Mouse (Mus musculus) cerebellum, adult 9-11 months (tissue): ENCODE measurements around the gene Tmem108.

Experiments used
- DNase-seq: peaks from one replicate; pipeline ENCODE4 v3.0.0; 2022

Tmem108 gene

GRCm38 (mm10) chr9:103626156-103626555 is 135.5 kb downstream of the Tmem108 start:
- DNase-seq = peak; percentile 43

GRCm38 (mm10) chr9:103624649-103625048 is 137.0 kb downstream of the Tmem108 start:
- DNase-seq = peak; percentile 80

GRCm38 (mm10) chr9:103623560-103624316 is 137.9 kb downstream of the Tmem108 start:
- peak; percentile 39 for DNase-seq

- DNase-seq = no peak
Observed at GRCm38 (mm10) chr9:103622988-103623387, 138.6 kb downstream of the Tmem108 start.

- DNase-seq = no peak
Observed at GRCm38 (mm10) chr9:103621870-103622269, 139.8 kb downstream of the Tmem108 start.

GRCm38 (mm10) chr9:103620517-103621212 is 141.0 kb downstream of the Tmem108 start:
- DNase-seq = no peak

GRCm38 (mm10) chr9:103614260-103614659 is 147.4 kb downstream of the Tmem108 start:
- DNase-seq = no peak

- DNase-seq = no peak
Observed at GRCm38 (mm10) chr9:103608161-103609058, 153.2 kb downstream of the Tmem108 start.

GRCm38 (mm10) chr9:103606056-103606455 is 155.6 kb downstream of the Tmem108 start:
- no peak for DNase-seq

- no peak for DNase-seq
Observed at GRCm38 (mm10) chr9:103603792-103604191, 157.8 kb downstream of the Tmem108 start.

GRCm38 (mm10) chr9:103601878-103602277 is 159.8 kb downstream of the Tmem108 start:
- no peak for DNase-seq

GRCm38 (mm10) chr9:103600834-103601233 is 160.8 kb downstream of the Tmem108 start:
- DNase-seq = no peak

- no peak for DNase-seq
Observed at GRCm38 (mm10) chr9:103599908-103600307, 161.7 kb downstream of the Tmem108 start.

GRCm38 (mm10) chr9:103597861-103598260 is 163.8 kb downstream of the Tmem108 start:
- DNase-seq = no peak

GRCm38 (mm10) chr9:103595190-103595837 is 166.3 kb downstream of the Tmem108 start:
- DNase-seq = peak; percentile 53

- DNase-seq = no peak
Observed at GRCm38 (mm10) chr9:103594423-103595189, 167.0 kb downstream of the Tmem108 start.

- DNase-seq = no peak
Observed at GRCm38 (mm10) chr9:103593079-103593478, 168.6 kb downstream of the Tmem108 start.

- peak; percentile 70 for DNase-seq
Observed at GRCm38 (mm10) chr9:103591962-103592361, 169.7 kb downstream of the Tmem108 start.

GRCm38 (mm10) chr9:103590801-103591200 is 170.8 kb downstream of the Tmem108 start:
- DNase-seq = peak; percentile 76

- no peak for DNase-seq
Observed at GRCm38 (mm10) chr9:103584865-103585264, 176.8 kb downstream of the Tmem108 start.

GRCm38 (mm10) chr9:103582249-103582961 is 179.2 kb downstream of the Tmem108 start:
- peak; percentile 25 for DNase-seq
